Mouse (Mus musculus) E14TG2a.4 (cell line): ENCODE measurements around the gene Pdcd6ip.

Experiments used
- CTCF ChIP-seq: conservative IDR thresholded peaks from 2 replicates; pipeline ENCODE4 v1.5.1; 2014; ENCODE audit warnings: low read length
- NANOG ChIP-seq: IDR thresholded peaks from 2 replicates; pipeline ENCODE4 v1.6.1; 2014; ENCODE audit warnings: borderline replicate concordance, low read length, mixed read lengths
- POU5F1 ChIP-seq: IDR thresholded peaks from 2 replicates; pipeline ENCODE4 v1.6.1; 2014; ENCODE audit warnings: low read length, borderline replicate concordance

DNA sequence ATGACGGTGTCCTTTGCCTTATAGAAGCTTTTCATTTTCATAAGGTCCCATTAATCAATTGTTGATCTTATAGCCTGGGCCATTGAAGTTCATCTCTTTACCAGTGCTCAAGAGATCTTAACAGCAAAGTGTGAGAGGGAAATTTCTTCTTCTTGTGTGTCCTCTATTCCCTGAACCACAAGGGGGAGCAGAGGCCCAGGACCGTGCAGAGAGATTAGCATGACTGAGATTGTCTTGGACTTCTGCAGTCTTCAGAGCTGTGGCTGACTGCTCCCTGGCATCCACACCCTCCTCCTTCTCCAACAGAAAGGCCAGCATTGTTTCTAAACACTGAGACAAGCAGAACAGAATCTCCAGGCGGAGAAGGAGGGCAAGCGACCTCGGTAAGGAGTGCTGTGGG, 11.0 kb upstream of the Pdcd6ip start:
- peak; percentile 46 for TF ChIP-seq CTCF
- TF ChIP-seq POU5F1: no peak
- TF ChIP-seq NANOG: no peak
